Mouse (Mus musculus) ovary, postnatal 10 days (tissue): Measurements from ENCODE around the gene Pigb.
A peak's percentile ranks its signal among the peaks of the same experiment; 100 is the strongest.

Experiments used
- DNase-seq: peaks from one replicate; pipeline ENCODE4 v3.0.0; 2022; ENCODE audit warnings: low spot score

The Pigb gene

DNA sequence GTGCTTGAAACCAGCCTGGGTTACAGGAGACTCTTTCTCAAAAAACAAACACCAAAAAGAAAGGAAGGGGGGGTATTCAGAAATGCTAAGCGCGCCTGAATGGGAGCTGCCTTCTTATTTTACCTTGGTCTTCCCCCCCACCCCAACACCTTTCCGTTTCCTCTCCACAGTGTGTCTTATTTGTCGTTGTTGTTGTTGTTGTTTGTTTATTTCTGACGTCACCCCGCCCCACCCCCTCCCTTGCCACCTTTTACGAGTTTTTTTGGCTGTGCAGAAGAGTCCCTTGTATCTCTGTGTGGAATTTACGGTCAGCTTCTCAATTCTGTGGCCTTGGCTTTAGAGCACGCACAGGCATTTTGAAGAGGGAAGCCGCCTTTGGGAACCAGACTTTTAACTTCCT, 5.5 kb upstream of the Pigb start:
- no peak for DNase-seq

DNA sequence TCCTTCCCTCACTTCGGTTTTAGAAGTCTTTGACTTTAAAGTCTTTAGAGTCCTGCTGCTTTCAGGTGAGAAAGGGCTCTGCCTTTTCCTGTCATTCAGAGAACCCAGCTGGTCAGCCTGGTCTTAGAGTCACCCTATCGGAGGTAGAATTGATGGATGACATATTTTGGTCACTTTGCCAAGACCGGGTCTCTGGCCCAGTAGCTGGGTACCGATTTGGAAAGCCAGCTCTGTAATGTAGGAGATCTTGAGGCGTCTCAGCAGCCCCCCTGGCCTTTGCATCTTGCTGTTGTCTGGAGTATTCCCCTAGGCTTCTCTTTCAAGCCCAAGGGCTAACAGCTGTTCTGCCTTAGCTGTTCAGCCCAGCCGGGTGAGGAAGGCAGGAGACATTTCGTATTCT, 5.0 kb upstream of the Pigb start:
- no peak for DNase-seq

DNA sequence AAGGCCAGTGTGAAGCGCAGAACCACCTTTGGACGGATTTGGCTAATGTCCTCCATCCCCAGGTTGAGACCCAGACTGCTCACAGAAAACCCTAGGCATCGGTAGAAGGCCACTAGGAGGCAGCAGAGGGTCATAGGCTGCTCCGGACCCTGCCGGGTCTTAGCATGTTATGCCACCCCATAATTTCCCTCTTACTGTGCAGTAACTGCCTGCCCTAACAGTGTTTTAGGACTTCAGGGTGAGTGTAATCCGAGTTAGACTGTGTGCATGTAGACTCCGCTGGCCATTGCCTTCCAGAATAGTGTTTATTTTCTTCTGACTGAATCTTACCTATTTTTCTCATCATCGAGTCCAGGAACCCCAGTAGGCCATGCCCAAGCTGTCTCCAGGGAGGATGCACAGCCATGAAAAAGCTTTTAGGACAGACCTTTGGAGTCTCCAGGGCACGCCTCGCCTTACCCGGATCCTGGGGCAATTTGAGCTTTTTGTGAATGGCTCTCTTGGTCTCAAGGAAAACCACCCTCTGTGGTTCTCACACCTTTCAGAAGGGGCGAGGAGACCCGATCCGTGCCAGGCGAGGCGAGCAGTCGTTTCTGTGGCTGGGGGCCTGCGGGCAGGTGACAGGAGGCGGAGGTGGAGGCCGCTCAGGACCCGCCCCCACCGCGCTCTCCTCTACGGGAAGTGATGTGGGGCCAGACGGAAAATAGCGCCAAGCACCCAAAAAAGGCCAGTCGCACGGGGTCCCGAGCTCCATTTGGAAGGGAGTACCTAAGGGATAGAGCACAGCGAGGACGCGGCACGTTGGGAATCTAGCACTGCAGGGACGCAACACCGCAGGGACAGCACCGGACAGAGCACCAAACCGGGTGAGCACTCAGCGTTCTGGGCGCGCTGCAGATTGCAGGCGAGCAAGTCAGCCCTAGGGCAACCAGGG, 4.2 kb upstream of the Pigb start, which contains the start of gene Rab27a:
TSS of gene Rab27a (plus strand) at position 709 of the 934 bp plus-strand sequence.
- DNase-seq = peak; percentile 39

DNA sequence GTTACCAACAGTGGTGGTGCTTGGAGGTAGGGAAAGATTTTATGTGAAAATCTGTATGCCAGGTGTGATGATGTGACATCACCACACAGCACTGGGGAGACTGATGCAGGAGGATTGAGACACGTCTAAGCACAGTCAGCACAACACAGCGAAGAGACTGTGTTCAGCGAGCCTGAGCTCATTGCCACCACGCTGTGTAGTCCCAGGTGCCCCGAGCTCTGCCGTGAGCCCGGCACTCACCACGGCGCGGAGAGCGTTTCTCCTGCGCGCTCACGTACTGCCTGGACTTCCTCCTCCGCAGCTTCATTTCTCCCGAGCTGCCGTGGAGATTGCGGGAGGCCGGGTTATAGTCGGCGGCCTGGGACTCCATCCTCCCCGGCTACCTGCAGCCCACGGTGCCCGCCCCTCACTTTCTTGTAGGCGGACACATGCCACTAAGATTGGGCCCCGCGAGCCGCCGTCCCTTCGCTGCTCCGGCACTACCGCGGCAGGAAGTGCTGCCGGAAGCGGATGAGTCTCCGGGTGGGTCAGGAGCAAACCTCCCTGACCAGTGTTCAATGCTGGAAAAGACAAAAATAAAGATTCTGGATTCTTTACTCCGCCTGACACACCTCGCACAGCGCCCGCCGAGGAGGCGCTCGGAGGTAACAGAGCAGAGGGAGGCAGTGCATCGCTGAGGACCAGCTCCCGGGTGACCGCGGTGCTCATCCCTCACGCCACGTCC, 794 bp downstream of the Pigb start:
- DNase-seq = peak; percentile 84

DNA sequence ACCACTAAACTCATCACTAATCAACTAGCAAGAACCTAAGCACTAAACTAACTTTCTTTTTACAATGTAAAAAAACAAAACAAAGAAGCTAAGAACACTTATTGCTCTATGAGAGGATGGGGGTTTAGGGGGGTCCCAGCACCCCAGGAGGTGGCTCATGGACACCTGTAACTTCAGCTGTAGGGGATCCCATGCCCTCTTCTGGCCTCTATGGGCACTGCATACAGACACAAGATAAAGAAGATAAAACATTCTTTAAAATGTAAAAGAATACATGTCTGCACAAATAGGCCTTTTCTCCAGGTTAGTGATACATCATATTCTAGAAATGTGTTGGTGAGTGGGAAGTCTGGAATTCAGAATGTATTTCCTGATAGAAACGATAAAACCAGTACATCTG, 6.8 kb downstream of the Pigb start:
- DNase-seq = no peak

DNA sequence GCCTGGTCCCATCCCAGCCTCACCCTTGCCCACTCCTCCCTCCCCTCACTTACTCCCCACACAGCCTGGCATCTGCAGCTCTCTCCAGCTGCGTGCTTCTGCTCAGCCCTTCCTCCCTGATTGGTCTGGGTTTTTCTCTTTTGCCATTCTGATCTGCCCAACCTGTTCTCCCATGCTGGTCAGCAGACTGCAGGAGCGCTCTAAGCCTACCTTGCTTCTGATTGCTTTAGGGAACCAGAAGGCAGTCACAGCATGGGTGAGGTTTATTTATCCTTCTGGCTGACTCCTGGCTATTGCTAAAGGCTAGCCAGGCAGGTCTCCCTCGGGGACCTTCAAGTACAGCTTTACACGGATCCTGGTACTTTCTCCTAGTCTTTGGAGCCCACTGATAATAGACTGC, 8.8 kb downstream of the Pigb start:
- DNase-seq = no peak

DNA sequence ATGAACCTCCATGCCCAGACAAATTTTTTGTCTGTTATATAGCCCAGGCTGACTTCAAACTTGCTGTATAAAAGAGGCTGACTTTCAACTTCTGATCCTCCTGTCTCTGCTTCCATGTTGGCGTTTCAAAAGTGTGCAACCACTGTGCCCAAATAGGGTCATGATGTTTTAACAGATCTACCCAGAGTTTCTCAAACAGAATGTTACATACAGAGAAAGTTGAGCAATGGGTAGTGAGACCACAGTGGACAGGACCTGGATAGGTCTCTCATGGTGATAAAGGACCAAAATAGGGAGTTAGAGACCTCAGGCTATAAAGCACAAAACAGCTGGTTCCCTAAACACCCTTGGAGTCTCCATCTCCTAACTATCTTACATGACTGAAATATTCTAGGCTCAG, 9.7 kb downstream of the Pigb start:
- DNase-seq = no peak

DNA sequence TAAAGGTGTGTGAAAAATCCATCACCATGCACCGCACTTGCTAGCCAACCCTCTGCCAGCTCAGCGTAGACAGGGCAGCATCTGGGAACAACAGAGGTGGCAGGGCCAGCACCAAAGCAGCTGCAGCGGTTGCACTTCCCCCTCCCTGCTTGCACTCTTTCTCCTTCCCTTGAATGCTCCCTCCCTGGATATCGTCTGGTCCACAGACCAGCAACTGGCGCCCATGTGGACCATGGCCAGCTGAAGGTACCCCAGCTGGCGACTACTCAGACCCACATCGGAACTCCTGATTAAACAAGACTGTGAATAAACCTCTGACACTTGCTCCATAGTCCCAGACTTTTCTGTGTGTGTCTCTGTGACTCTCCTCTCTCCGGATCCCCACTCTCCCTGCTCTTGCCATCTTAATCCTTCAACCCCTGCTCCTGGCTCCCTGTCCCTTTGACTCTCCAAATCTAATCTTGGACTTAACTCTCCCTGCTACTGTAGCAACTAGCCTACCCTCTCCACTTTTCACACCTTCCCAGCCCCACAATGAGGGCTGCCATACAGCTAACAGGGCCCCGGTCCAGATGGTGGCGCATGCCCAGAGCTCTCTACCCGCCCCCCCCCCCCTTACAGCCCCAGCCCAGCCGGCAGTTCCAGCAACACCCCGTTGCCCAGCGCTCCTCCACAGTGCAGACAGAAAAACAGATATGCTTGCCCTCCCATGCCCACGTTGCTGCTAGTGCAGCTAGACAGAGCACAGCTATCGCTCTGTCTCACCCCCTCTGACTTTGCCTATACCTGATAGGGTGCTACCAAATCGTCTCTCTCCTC, 14.2 kb downstream of the Pigb start:
- no peak for DNase-seq

DNA sequence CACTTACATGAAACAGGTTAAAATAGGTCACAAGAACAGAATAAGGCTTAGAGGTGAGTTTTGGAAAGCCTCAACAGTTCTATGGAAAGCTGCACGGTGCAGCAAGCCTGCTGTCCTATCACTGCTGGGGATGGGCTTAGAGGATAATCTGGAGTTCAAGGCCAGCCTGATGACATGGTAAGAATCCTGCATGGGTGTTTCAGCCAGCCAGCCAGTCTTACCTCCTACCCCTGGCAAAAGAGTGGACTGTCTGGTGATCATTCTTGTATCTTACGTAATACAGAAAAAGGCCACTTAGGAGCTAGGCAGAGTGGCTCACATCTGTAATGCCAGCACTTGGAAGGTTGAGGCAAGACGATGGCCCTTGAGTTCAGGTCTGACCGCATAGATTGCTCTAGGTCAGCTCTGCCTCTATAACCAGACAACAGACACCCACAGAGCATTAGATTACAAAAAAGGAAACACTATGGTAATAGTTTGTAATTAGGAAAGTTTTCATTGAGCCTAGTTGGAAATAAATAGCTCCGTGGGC, 19.5 kb downstream of the Pigb start:
- DNase-seq = no peak

DNA sequence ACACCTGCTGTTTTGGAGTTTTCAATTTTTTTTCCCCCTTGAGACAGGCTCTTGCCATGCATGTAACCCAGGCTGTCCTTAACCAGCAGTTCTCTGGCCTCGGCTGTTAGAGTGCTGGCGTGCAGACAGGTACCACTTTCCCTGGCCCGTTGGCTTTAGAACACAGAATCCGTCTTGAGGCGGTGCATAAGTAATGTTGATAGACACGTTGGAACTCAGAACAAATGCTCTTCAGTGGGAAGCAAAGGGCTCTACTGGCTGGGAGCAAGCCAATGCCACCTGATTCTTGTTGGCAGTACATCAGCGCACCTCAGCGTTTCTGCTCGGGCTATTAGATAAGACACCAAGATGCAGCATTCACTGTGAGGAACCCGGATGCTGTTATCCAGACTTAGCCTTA, 20.3 kb downstream of the Pigb start:
- DNase-seq = no peak

DNA sequence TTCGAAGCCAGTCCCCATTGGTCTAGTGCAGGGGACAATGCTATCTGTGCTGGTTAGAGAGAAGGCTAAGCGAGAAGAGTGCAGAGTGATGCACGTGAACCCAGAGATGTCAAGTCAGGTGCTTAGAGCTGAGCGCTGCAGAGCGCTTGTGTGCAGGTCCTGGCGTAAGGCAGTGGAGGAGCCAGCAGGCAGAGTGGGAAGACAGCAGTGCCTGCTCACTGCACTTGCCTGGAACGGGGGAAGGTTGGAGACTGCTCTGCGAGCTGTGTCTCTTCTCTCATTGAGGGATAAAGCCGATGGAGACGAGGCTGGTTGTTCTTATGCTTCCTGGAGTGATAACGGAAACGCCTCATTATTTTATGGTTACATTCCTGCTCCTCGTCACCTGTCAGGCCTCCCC, 25.5 kb downstream of the Pigb start:
- no peak for DNase-seq

DNA sequence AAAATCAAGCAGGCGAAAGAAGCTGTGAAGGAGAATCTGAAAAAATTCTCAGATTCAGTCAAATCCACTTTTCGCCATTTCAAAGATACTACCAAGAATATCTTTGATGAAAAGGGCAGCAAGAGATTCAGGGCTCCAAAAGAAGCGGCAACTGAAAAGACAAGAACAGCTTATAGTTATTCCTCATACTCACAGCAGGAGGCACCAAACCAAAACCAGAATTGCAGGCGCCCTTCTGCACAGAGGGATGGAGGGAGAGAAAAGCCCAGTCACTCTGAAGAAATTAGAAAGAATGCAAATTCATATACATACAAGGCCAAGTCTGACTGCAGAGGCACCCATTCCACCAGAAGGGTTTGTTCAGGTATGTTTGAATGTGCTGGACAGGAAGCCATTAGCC, 27.5 kb downstream of the Pigb start:
- no peak for DNase-seq

DNA sequence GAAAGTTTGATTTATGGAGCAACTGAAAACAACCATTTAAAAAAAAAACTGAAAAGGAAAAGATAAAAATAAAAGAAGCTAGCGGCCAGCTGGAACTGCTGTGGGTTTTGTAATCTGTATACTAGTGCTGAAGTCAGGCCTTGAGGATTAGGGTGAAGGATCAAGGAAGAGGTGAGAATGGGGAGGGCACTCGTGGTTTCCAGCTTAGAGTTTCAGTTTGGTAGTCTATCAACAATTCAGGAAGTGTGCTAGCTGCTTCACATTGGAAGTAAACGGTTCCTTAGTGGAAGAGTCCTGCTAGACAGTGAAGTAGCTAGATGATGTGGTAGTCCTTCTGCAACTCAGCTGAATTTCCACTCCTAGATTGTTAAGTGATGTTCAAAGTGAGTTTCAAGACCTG, 31.8 kb downstream of the Pigb start:
- DNase-seq = no peak

DNA sequence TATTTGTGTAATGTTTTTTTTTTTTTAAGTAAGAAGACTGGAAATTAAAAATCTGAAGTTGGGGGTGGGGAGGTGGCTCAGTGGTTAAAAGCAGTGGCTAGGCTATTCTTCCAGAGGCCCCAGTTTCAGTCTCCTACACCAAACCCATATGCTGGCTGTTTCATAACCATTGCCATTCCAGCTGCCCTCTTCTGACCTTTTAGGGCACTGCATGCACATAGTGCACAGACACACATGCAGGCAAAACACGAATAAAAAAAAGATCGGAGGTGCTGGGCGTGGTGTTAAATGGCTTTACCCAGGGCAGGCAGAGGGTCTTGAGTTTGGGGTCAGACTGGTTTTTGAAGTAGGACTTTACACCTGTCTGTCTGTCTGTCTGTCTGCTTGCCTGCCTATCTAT, 34.0 kb downstream of the Pigb start:
- DNase-seq = no peak

DNA sequence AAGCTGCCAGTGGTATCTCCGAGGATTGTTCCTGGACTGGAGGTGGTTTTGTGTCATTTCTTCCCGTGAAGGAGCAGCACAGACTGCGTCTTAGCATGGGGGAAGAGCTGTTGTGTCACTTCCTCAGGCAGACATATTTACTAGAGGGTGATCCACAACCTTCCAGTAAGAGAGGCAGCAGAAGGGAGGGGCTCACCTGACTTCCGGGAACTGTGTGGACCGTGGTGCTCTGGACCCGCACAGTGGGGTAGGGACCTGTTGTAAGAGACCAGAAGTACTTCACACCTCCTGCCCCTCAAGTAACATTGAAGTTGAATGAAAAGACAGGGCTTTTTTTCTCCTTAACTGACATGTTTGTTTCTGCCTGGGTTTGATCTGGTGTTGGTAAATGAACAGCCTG, 35.1 kb downstream of the Pigb start:
- DNase-seq = no peak

DNA sequence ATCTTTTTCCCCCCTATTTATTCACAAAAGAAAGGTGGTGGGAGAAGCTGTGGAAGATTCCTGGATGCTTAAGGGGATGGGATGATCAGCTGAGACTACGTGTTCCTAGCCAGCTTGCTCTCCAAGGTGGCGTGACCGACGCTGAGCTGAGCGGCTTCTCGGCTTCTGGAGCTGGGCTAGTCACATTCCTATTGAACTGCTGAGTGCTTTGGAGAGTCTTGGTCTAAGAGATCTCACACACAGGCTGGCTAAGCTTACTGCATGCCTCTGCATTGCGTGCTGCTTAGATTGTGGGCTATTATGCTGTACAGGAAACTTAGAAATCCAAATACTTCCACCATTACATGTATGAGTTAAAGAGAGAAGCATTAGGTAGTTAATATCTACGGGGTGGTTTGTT, 36.1 kb downstream of the Pigb start:
- no peak for DNase-seq

DNA sequence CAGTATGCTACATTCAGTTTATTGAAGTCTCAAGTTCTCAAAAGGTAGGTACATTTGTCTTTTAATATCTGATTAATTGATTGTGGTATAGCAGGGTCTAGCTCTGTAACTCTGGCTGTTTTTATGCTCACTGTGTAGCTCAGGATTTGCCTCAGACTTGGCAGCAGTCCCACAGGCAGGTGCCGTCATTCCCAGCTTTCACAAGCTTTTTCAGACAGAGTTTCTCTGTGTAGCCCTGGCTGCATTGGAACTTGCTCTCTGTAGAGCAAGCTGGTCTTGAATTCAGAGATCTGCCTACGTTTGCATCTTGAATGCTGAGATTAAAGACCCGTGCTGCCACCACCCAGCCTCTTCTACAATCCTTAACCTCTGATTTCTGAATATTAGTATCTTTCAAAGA, 38.0 kb downstream of the Pigb start:
- DNase-seq = no peak

DNA sequence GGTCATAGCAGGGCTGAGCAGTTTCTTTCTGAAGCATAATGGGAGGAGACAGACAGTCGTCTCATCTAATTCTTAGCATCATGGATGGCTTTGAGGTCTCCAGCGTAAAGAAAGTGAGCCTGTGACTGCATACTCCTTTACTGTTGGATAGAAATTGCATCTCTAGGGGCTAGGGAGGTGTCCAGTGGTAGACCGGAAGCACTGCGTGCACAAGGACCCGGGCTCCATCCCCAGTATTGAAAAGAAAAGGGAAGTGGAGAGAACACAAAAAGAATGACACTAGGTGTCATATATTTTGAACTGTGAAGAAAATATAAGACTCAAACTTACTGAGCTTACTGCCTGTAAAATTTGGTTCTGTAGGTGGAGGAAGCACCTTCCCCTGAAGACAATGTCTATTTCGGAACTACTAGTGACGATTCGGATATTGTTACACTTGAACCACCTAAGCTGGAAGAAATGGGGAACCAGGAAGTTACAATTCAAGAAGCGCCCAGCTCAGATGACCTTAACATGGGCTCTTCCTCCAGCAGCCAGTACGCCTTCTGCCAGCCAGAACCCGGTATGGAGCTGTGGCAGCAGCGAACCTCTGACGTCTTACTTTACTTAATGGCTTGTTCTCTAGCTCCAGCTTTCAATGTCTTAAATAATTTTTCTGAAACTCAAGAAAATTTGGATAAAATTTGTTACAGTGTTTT, 38.7 kb downstream of the Pigb start:
- no peak for DNase-seq

DNA sequence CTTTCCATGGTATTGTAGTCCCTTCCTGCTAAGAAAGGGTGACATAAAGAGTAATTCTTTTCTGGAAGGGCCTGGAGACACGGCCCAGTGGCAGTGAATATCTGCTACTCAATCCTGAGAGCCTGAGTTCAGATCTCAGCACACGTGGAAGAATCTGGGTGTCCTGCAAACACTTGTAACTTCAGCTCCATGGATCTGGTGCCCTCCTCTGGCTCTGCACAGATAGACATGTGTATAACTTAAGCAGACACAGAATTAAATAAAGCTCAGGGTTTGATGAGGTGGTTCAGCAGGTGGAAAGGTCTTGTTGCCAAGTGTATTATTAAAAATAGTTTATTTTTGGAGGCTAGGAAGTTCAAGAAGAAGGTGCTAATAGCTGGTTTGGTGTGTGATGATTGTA, 39.7 kb downstream of the Pigb start:
- DNase-seq = no peak

DNA sequence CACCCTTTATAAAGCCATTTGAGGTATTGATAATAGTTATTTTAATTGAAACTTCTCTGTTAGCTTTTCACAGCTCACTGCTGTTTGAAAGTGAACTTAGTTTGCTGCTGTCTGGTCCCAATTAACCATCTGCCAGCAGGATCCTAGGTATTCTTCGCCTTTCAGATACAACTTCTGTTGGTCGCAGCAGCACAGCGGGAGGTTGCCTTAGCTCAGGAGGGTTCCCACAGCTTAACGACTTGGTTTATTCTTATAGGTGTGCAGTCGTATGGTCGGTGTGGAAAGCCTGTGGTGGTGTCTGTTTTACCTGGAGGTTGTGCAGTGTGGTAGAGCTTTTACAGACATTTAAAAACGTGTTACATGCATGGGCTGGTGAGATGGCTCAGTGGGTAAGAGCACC, 43.4 kb downstream of the Pigb start:
- DNase-seq = no peak

DNA sequence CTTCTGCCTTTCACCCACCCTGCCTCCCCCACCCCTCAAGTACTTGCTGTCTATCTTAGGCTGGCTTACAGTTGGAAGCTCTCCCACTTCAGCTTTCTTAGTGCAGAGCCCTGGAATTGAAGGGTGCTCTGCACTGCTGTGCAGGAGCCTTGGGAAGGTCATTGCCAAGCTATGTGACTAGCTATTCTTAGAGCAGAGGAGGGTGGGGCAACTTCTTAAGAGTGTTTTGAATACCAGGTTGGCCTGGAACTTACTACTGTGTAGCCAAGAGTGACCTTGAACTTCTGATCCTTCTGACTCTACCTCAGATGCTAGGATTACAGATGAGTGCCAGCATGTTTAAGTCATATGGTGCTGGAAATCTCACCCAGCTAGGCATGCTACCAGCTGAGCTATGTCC, 44.0 kb downstream of the Pigb start:
- DNase-seq = no peak

DNA sequence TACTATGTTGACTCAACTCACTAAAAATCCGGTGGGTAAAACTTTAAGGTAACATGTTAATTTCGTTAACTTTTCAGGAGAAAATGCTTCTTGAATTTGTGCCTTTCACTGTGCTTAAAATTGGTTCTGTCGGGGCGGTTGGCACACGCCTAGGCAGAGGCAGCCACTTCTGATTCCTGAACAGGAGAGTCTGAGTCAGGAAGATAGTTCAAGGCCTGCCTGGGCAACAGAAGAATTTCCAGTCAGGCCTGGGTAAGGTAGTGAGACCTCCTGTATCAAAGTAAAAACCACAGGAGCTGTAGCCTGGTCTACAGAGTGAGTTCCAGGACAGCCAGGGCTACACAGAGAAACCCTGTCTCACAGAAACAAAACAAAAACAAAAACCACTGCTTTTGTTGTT, 47.6 kb downstream of the Pigb start:
- no peak for DNase-seq
